Mouse (Mus musculus): ENCODE results near the gene Retn. TPM values are rescaled to one million over a fixed set of nuclear protein-coding genes. Genes with fewer than 3 reads are reported as not detected.

Retn gene
- total and polyA plus RNA-seq, 2 experiments from 2014 or later, result 0.62 TPM; not detected in 1

- ATAC-seq (ENCODE audit: low FRiP score), result no peak
- Histone ChIP-seq H3K9ac (replicated peaks; ENCODE audit: low read length, poor library complexity, severe bottlenecking) (no peak overlapping the region), H3K36me3 (ENCODE audit: insufficient read depth, low read length) (peaks cover 11% of the 10 kb centered on the region; the same call in 1 of the 2 replicates), H3K9me3 (ENCODE audit: low read length) (no peaks in the 10 kb centered on the region), H3K4me2 (ENCODE audit: low read depth, low read length, poor library complexity, severe bottlenecking) (no peak overlapping the region), H3K27ac (ENCODE audit: low read depth, low read length) (no peak overlapping the region), H3K4me3 (ENCODE audit: low read depth, low read length) (no peak overlapping the region), H3K27me3 (ENCODE audit: insufficient read depth, low read length) (no peaks in the 10 kb centered on the region), H3K4me1 (ENCODE audit: insufficient read depth, low read length) (no peaks in the 10 kb centered on the region)
- TF ChIP-seq CTCF (IDR thresholded peaks at IDR 0.05), result no peak
- DNase-seq (ENCODE audit: low spot score), result no peak
- WGBS, result 69% methylated on average over 5 of the region's 5 CpGs
Observed at GRCm38 (mm10) chr8:3685422-3685821, 29.9 kb downstream of the Retn start.

GRCm38 (mm10) chr8:3687537-3687936 is 32.0 kb downstream of the Retn start:
- no peak for ATAC-seq (ENCODE audit: low FRiP score)
- no peak for TF ChIP-seq CTCF (IDR thresholded peaks at IDR 0.05)
- Histone ChIP-seq H3K36me3 (ENCODE audit: insufficient read depth, low read length) (no peaks in the 10 kb centered on the region; the same call in 1 of the 2 replicates), H3K27ac (ENCODE audit: low read depth, low read length) (no peak overlapping the region), H3K27me3 (ENCODE audit: insufficient read depth, low read length) (no peaks in the 10 kb centered on the region), H3K9ac (replicated peaks; ENCODE audit: low read length, poor library complexity, severe bottlenecking) (no peak overlapping the region), H3K4me3 (ENCODE audit: low read depth, low read length) (no peak overlapping the region), H3K9me3 (ENCODE audit: low read length) (no peaks in the 10 kb centered on the region), H3K4me1 (ENCODE audit: insufficient read depth, low read length) (no peaks in the 10 kb centered on the region), H3K4me2 (ENCODE audit: low read depth, low read length, poor library complexity, severe bottlenecking) (no peak overlapping the region)
- WGBS, result 75% methylated on average over 6 of the region's 6 CpGs
- no peak for DNase-seq (ENCODE audit: low spot score)

- no peak for TF ChIP-seq CTCF (IDR thresholded peaks at IDR 0.05)
Observed at GRCm38 (mm10) chr8:3690774-3691173, 35.2 kb downstream of the Retn start.

GRCm38 (mm10) chr8:3694121-3694520 is 38.6 kb downstream of the Retn start, which contains the start of gene Fcer2a:
Fcer2a (minus strand) TSS chr8:3694175.
- WGBS, result 93% methylated on average over 3 of the region's 3 CpGs
- TF ChIP-seq CTCF (IDR thresholded peaks at IDR 0.05), result no peak
- no peaks in the 10 kb centered on the region for H3K4me1 ChIP-seq (ENCODE audit: insufficient read depth, low read length)
- H3K4me3 ChIP-seq (ENCODE audit: low read depth, low read length), result no peak within 1 kb of the TSS
- H3K4me2 ChIP-seq (ENCODE audit: low read depth, low read length, poor library complexity, severe bottlenecking), result no peak within 1 kb of the TSS
- no peak within 1 kb of the TSS for H3K9ac ChIP-seq (replicated peaks; ENCODE audit: low read length, poor library complexity, severe bottlenecking)
- H3K27ac ChIP-seq (ENCODE audit: low read depth, low read length), result no peak within 1 kb of the TSS
- no peaks in the 10 kb centered on the region; the same call in 1 of the 2 replicates for H3K27me3 ChIP-seq (ENCODE audit: insufficient read depth, low read length)
- ATAC-seq (ENCODE audit: low FRiP score) (no peak), DNase-seq (ENCODE audit: low spot score) (no peak)
- H3K9me3 ChIP-seq (ENCODE audit: low read length), result no peaks in the 10 kb centered on the region
- H3K36me3 ChIP-seq (ENCODE audit: insufficient read depth, low read length), result no peaks in the 10 kb centered on the region

More at GRCm38 (mm10) chr8:3690774-3691173, 35.2 kb downstream of the Retn start:
- no peak overlapping the region for H3K27ac ChIP-seq (ENCODE audit: low read depth, low read length)
- WGBS, result 81% methylated on average over 3 of the region's 3 CpGs
- no peak for DNase-seq (ENCODE audit: low spot score)
- H3K9ac ChIP-seq (replicated peaks; ENCODE audit: low read length, poor library complexity, severe bottlenecking), result no peak overlapping the region
- no peaks in the 10 kb centered on the region for H3K36me3 ChIP-seq (ENCODE audit: insufficient read depth, low read length)
- no peaks in the 10 kb centered on the region for H3K9me3 ChIP-seq (ENCODE audit: low read length)
- H3K4me3 ChIP-seq (ENCODE audit: low read depth, low read length), result no peak overlapping the region
- H3K4me1 ChIP-seq (ENCODE audit: insufficient read depth, low read length), result no peaks in the 10 kb centered on the region
- ATAC-seq (ENCODE audit: low FRiP score), result no peak
- H3K27me3 ChIP-seq (ENCODE audit: insufficient read depth, low read length), result no peaks in the 10 kb centered on the region
- no peak overlapping the region for H3K4me2 ChIP-seq (ENCODE audit: low read depth, low read length, poor library complexity, severe bottlenecking)

GRCm38 (mm10) chr8:3701491-3701890 is 45.9 kb downstream of the Retn start:
- no peak overlapping the region for H3K9ac ChIP-seq (replicated peaks; ENCODE audit: low read length, poor library complexity, severe bottlenecking)
- no peak overlapping the region for H3K27ac ChIP-seq (ENCODE audit: low read depth, low read length)
- H3K4me1 ChIP-seq (ENCODE audit: insufficient read depth, low read length), result no peaks in the 10 kb centered on the region
- TF ChIP-seq CTCF (IDR thresholded peaks at IDR 0.05), result no peak
- WGBS, result 96% methylated on average over 1 of the region's 1 CpGs
- DNase-seq (ENCODE audit: low spot score), result no peak
- H3K36me3 ChIP-seq (ENCODE audit: insufficient read depth, low read length), result no peaks in the 10 kb centered on the region
- no peaks in the 10 kb centered on the region for H3K9me3 ChIP-seq (ENCODE audit: low read length)
- H3K27me3 ChIP-seq (ENCODE audit: insufficient read depth, low read length), result no peaks in the 10 kb centered on the region; the same call in 1 of the 2 replicates
- no peak overlapping the region for H3K4me2 ChIP-seq (ENCODE audit: low read depth, low read length, poor library complexity, severe bottlenecking)
- no peak for ATAC-seq (ENCODE audit: low FRiP score)
- H3K4me3 ChIP-seq (ENCODE audit: low read depth, low read length), result no peak overlapping the region

GRCm38 (mm10) chr8:3705711-3706110 is 50.1 kb downstream of the Retn start:
- WGBS, result 51% methylated on average over 4 of the region's 4 CpGs
- Histone ChIP-seq H3K9ac (replicated peaks; ENCODE audit: low read length, poor library complexity, severe bottlenecking) (no peak overlapping the region), H3K36me3 (ENCODE audit: insufficient read depth, low read length) (no peaks in the 10 kb centered on the region), H3K27ac (ENCODE audit: low read depth, low read length) (no peak overlapping the region), H3K4me3 (ENCODE audit: low read depth, low read length) (no peak overlapping the region), H3K27me3 (ENCODE audit: insufficient read depth, low read length) (no peaks in the 10 kb centered on the region), H3K4me2 (ENCODE audit: low read depth, low read length, poor library complexity, severe bottlenecking) (no peak overlapping the region), H3K9me3 (ENCODE audit: low read length) (no peaks in the 10 kb centered on the region), H3K4me1 (ENCODE audit: insufficient read depth, low read length) (no peaks in the 10 kb centered on the region)
- TF ChIP-seq CTCF (IDR thresholded peaks at IDR 0.05), result peak; percentile 47
- DNase-seq (ENCODE audit: low spot score), result no peak
- no peak for ATAC-seq (ENCODE audit: low FRiP score)

Measured in midbrain, postnatal 0 days (tissue).